Mouse (Mus musculus) megakaryocyte-erythroid progenitor cell, adult 5-6 weeks (primary cell): Measurements from ENCODE around the gene Pdcd1lg2. TPM values are rescaled to one million over a fixed set of nuclear protein-coding genes. Genes with fewer than 3 reads are reported as not detected.
"Not testable (repeated sequence)": the region's sequence is repeated elsewhere in the genome, so short reads cannot be mapped to it uniquely, and the experiment has no call there.

ENCODE experiments used
- ATAC-seq: replicated peaks from 2 replicates; pipeline ENCODE4 v1.8.0; 2016; ENCODE audit warnings: mild to moderate bottlenecking, inconsistent platforms; ENCODE audit not compliant: severe bottlenecking, poor library complexity, low FRiP score, low TSS enrichment
- total RNA-seq, 2 experiments: library from RNA; stranded (forward) in 1 of 2; stranded (reverse) in 1 of 2; fragments of 200-1000, 215-1000 nt in 1 of 2; fragments of >200 nt in 1 of 2; fragmentation: Nextera tagmentation in 1 of 2; gene quantifications; 2 replicates each; pipeline ENCODE4 v1.2.3; 2014 to 2017

Pdcd1lg2 gene
- total RNA-seq, 2 experiments from 2014 or later: not detected

- ATAC-seq: not testable (repeated sequence)
Observed at GRCm38 (mm10) chr19:29414917-29415316, 4.2 kb downstream of the Pdcd1lg2 start.

- ATAC-seq: no peak
Observed at GRCm38 (mm10) chr19:29416393-29416902, 5.7 kb downstream of the Pdcd1lg2 start.

- peak; percentile 35; the same call in 1 of the 2 replicates for ATAC-seq
Observed at GRCm38 (mm10) chr19:29417188-29417587, 6.5 kb downstream of the Pdcd1lg2 start.

DNA sequence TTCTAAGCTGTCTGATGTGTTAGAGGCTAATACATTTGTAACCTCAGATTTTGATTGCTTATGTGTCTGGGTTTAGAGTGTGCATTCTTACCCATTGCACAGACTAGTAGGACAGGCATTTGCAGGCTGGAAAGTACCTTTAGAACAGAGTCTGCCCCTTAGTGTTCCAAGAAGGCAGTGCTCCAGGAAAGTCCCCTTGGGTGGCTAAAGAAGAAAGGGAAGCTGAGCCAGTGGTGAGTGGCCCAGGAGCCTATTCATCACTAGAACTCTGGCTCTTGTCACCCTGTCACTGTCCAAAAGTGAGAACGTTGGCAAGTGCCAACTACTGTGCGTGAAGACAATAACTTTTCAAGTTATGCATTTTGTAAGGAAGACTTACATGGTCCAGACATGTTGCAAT, 7.2 kb downstream of the Pdcd1lg2 start:
- no peak for ATAC-seq

DNA sequence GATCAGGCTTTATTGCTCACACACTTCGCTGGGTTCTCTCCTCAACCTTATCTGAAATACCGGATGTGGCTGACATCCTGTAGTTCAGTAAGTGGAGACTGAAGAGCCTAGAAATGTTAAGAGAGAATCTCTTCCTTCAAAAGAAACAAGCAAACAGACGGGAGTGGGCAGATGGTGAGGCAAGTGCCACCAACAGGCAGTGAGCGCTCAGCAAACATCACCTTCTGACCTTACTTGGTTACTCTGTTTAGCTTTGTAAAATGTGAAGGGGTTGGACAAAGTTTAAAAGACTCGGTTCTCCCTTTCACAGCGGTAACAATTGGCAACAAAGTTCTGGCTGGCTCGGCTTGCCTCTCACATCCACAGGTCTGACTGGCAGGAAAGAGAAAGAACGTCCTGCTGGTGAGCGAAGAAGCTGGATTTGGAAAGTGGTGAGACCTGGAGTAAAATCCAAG, 8.0 kb downstream of the Pdcd1lg2 start:
- peak; percentile 55 for ATAC-seq

- ATAC-seq: no peak
Observed at GRCm38 (mm10) chr19:29419506-29419905, 8.8 kb downstream of the Pdcd1lg2 start.

DNA sequence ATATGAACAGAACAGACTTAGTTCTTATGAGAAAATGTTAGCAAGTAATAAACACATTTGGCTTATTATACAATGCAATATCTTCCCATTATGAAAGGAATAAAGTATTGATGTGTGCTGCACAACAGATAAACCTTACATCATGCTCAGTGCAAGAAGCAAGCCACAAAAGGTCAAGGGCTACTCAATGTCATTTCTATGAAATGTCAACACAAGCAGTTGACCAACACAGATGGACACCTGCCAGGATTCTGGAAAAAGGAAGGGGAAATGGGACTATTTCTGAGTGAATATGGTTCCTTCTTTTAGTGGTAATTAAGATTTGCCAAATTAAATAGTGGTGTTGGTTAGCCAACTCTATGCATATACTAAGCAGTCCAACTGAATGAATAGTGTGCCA, 9.2 kb downstream of the Pdcd1lg2 start:
- no peak for ATAC-seq

- ATAC-seq: no peak
Observed at GRCm38 (mm10) chr19:29420397-29420796, 9.7 kb downstream of the Pdcd1lg2 start.

DNA sequence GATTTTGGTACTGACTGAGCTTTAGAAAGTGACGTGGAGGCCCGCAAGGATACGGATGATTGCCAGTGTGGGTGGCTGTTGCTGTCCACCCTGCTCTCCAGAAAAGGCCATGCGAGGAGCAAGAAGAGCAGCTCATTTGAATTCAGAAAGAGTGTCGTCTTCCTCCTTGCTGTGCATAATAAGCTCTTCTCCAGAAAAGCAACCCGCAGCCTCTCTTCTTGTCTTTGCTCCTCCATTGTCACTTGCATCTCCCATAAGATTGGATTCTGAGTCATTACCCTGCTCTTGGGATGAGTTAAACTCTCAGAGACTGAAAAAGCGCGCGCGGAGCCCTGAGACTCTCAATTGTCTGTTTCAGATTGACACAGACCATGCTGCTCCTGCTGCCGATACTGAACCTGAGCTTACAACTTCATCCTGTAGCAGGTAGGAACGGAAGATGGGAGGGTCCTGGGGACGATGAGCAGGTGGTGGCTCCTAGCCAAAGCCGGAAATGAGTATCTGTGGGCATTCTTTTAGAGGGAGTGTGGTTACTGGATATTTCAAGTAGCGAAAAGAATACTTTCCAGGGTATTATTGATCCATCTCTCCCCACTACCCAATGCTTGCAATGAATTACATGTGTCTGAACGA, 11.4 kb downstream of the Pdcd1lg2 start:
- no peak for ATAC-seq

DNA sequence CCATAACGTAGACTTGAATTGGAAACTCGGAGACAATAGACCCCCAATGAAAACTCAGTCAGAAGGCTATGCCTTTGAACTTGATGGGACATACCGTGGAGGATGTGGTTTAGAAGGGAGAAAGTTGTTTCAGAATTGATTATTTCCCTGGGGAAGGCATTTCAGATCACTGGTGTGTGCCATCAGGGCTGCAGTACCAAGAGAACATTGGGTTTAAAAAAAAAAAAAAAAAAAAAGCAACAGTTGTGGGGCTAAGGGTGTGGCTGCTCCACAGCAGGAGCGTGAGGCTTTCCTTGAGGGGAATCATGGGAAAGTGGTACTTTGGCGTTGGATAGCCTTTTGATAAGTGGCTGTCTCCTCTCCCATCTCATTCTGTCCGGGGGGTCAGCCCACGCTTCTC, 12.1 kb downstream of the Pdcd1lg2 start:
- no peak for ATAC-seq

DNA sequence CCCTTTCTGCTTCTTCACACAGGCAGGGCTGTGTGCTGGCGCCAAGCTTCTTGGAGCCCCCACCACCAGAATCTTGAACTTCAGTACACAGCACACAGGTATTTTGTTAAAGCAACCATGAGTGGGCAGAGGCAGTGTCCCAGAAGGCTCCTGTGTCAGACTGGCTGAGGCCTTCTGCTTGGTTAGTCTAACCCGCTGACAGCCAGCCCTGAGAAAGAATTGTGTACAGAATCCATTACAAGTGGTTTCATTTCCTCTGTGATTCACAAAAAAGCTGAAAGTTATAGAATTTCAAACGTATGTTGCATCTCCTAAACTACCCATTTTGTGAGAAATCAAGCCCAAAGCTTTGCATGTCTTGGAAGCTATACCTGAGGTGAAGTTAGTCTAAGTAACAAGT, 19.8 kb downstream of the Pdcd1lg2 start:
- ATAC-seq: no peak

GRCm38 (mm10) chr19:29430953-29431352, 20.2 kb downstream of the Pdcd1lg2 start:
- ATAC-seq: peak; percentile 63; the same call in 1 of the 2 replicates

DNA sequence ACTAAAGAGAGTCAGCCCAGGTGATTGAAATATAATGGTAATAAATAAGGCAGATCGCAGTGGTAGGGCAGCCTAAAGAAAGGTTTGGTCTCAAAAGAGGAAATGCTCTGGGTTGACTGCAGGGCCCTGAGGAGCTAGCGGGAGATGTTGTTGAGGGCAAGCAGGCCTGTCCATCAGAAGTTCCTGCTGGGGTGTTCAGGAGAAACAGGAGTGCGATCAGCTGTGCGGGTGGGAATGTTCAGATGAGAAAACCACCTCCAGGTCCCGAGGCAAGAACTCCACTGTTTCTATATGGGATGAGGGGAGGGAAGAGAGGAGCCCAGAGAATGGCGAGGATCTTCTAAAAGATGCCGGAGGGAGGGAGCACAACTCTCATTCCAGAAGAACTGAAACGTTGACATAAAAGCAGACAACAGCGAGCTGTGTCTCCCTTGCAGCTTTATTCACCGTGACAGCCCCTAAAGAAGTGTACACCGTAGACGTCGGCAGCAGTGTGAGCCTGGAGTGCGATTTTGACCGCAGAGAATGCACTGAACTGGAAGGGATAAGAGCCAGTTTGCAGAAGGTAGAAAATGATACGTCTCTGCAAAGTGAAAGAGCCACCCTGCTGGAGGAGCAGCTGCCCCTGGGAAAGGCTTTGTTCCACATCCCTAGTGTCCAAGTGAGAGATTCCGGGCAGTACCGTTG, 26.2 kb downstream of the Pdcd1lg2 start:
- no peak for ATAC-seq

- no peak for ATAC-seq
Observed at GRCm38 (mm10) chr19:29437849-29438248, 27.1 kb downstream of the Pdcd1lg2 start.

GRCm38 (mm10) chr19:29439242-29439641, 28.5 kb downstream of the Pdcd1lg2 start:
- no peak for ATAC-seq

GRCm38 (mm10) chr19:29442492-29442891, 31.8 kb downstream of the Pdcd1lg2 start:
- no peak for ATAC-seq

- no peak for ATAC-seq
Observed at GRCm38 (mm10) chr19:29444364-29444763, 33.6 kb downstream of the Pdcd1lg2 start.

DNA sequence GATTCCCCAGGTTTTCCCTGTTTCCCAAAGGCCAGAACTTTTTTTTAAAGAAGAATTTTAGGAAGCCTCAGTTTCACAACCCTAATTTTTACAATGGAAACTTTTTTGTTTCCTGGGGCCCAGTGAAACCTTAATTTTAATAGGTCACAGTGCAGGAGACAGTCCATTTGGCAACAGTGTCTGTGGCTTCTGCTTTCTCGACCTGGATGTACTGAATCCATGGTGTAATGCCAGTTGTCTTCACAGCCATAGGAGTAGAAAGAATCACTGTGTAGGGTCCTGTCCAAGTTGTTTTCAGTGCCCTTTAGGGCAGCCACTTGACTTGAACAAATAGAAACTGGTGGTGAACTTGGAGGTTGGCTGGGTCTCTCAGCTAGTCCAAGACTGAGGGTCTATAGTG, 37.7 kb downstream of the Pdcd1lg2 start:
- no peak for ATAC-seq

DNA sequence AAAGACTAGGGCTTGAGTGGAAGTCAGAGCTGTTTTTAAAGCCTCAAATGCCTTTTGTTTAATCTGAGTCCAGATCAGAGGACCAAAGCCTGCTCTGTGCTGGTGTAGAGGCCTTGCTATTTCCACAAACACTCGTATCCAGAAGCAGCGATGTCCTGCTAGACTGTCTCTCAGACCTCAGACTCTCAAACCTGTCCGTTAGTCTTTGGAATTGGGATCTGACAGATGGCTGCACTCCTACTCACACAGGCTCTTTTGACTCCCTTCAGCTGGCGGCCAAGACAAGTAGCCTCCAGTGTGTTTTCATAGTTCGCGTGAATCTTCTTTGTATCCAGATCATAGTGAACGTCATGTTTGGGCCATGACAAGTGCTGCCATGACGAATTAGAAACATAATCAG, 39.7 kb downstream of the Pdcd1lg2 start:
- ATAC-seq: no peak

DNA sequence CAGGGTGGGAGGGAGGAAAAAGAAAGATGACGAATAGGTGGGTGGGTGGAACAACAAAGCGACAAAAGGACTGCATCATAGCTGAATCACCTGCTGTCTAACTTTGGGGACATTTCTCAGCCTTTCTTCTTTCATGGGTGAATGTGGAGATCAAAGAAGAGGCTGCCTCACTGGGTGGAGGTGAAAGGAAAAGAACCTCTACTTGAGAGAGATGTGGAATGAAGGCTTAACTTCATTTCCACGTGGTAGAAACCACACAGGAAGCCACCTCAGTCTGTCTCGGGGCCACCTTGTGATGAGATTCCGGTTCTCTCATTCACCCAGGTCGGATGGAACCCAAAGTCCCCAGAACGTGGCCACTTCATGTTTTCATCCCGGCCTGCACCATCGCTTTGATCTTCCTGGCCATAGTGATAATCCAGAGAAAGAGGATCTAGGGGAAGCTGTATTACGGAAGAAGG, 43.5 kb downstream of the Pdcd1lg2 start:
- ATAC-seq: no peak

DNA sequence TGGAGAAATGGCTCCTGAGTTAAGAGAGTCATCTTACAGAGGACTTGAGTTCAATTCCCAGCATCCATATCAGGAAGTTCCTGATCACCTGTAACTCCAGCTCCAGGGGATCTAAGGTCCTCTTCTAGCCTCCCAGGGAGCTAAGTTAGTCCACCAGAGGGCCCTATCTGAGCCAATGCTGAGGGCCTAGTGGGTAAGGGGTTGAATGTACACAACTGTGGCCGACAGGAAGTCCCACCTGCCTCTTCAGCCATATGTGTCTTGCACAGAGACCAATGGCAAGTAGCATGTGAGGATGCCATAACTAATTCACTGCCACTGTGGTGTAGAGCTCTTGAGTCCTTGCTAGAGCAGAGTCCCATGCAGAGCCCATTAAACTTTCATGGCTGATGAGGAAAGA, 44.4 kb downstream of the Pdcd1lg2 start:
- ATAC-seq: no peak
